Comparison of ENCODE assay signal across 24 mouse cellular contexts in genomic region chr14:23134723-23135122, GRCm38 (mm10).
DNase-seq lines count a peak whose midpoint lies in the region; ATAC-seq and TF ChIP-seq lines count a peak whose summit lies in the region.
"Had no signal": no experiment of that assay in that cellular context is flagged by ENCODE, and none has a peak within 500 bp of the region (broad histone marks: within the 10 kb centered on the region; RNA-seq: fewer than 3 reads in every experiment).

No protein-coding gene starts in this region.

- TF ChIP-seq CTCF in lung, postnatal 0 days (IDR thresholded peaks at IDR 0.05), result no peak

- H3K9me3 ChIP-seq in kidney, embryonic 14.5 days (ENCODE audit: control insufficient read depth, low read length), result no peaks in the 10 kb centered on the region
- no peaks in the 10 kb centered on the region for H3K9me3 ChIP-seq in kidney, embryonic 16.5 days (ENCODE audit: low read length)
- no peaks in the 10 kb centered on the region for H3K9me3 ChIP-seq in lung, embryonic 15.5 days
- no peaks in the 10 kb centered on the region for H3K9me3 ChIP-seq in lung, postnatal 0 days (ENCODE audit: low read length)
- H3K9me3 ChIP-seq: embryonic facial prominence, embryonic 10.5 days; embryonic facial prominence, embryonic 12.5 days; forebrain, embryonic 13.5 days; forebrain, embryonic 15.5 days; G1E had no signal

- no peaks in the 10 kb centered on the region for H3K27me3 ChIP-seq in kidney, embryonic 14.5 days (ENCODE audit: control insufficient read depth, insufficient read depth, low read length)
- no peaks in the 10 kb centered on the region for H3K27me3 ChIP-seq in kidney, embryonic 16.5 days (ENCODE audit: insufficient read depth, low read length)
- H3K27me3 ChIP-seq in lung, embryonic 15.5 days, result no peaks in the 10 kb centered on the region
- H3K27me3 ChIP-seq in lung, postnatal 0 days (replicated peaks; ENCODE audit: insufficient read depth, low read length), result no peaks in the 10 kb centered on the region
- H3K27me3 ChIP-seq: CH12.LX; embryonic facial prominence, embryonic 12.5 days; forebrain, embryonic 13.5 days; forebrain, embryonic 15.5 days; Patski had no signal

- no peak overlapping the region for H3K27ac ChIP-seq in kidney, embryonic 14.5 days (ENCODE audit: low read depth, low read length)
- peak overlapping the region; percentile 59; the same call in 1 of the 2 replicates for H3K27ac ChIP-seq in kidney, embryonic 16.5 days (ENCODE audit: low read length)
- H3K27ac ChIP-seq in lung, embryonic 15.5 days, result peak overlapping the region; percentile 4; the same call in 1 of the 2 replicates
- no peak overlapping the region for H3K27ac ChIP-seq in lung, postnatal 0 days (ENCODE audit: low read length)
- H3K27ac ChIP-seq: embryonic facial prominence, embryonic 10.5 days; embryonic facial prominence, embryonic 12.5 days; forebrain, embryonic 13.5 days; forebrain, embryonic 15.5 days had no signal

- no peak overlapping the region for H3K4me3 ChIP-seq in kidney, embryonic 14.5 days (ENCODE audit: low read length)
- no peak overlapping the region for H3K4me3 ChIP-seq in kidney, embryonic 16.5 days (ENCODE audit: low read length)
- H3K4me3 ChIP-seq in lung, embryonic 15.5 days, result no peak overlapping the region
- no peak overlapping the region for H3K4me3 ChIP-seq in lung, postnatal 0 days (ENCODE audit: low read depth, low read length)
- H3K4me3 ChIP-seq: embryonic facial prominence, embryonic 10.5 days; embryonic facial prominence, embryonic 12.5 days; forebrain, embryonic 13.5 days; forebrain, embryonic 15.5 days had no signal

- no peaks in the 10 kb centered on the region for H3K4me1 ChIP-seq in kidney, embryonic 14.5 days (ENCODE audit: control insufficient read depth, insufficient read depth, low read length)
- peaks cover 4% of the 10 kb centered on the region; the same call in 1 of the 2 replicates for H3K4me1 ChIP-seq in kidney, embryonic 16.5 days (ENCODE audit: insufficient read depth, low read length)
- peaks cover 17% of the 10 kb centered on the region for H3K4me1 ChIP-seq in lung, embryonic 15.5 days
- no peaks in the 10 kb centered on the region for H3K4me1 ChIP-seq in lung, postnatal 0 days (ENCODE audit: insufficient read depth, low read depth, low read length)
- H3K4me1 ChIP-seq: embryonic facial prominence, embryonic 10.5 days; embryonic facial prominence, embryonic 12.5 days; forebrain, embryonic 13.5 days; forebrain, embryonic 15.5 days had no signal

- H3K9ac ChIP-seq in kidney, embryonic 14.5 days (ENCODE audit: low read depth, low read length), result no peak overlapping the region
- H3K9ac ChIP-seq in kidney, embryonic 16.5 days (replicated peaks; ENCODE audit: low read length), result no peak overlapping the region
- no peak overlapping the region for H3K9ac ChIP-seq in lung, embryonic 15.5 days
- no peak overlapping the region for H3K9ac ChIP-seq in lung, postnatal 0 days (replicated peaks; ENCODE audit: low read depth)
- H3K9ac ChIP-seq: embryonic facial prominence, embryonic 12.5 days; forebrain, embryonic 13.5 days; forebrain, embryonic 15.5 days had no signal

- no peak for DNase-seq in kidney, adult 11 months
- no peak for DNase-seq in kidney, postnatal 14 days
- DNase-seq in lung, postnatal 0 days (ENCODE audit: low spot score), result no peak
- DNase-seq: adrenal gland, adult 8-10 months; adrenal gland, postnatal 14 days; adrenal gland, postnatal 36 days; B cell, adult 2 months; cerebellum, adult 11-12 months; cerebellum, adult 2 months; cerebellum, adult 9-10 months; cerebellum, postnatal 10 days; cerebellum, postnatal 25 days had no signal

- H3K4me2 ChIP-seq in kidney, embryonic 14.5 days (replicated peaks; ENCODE audit: low read depth, low read length), result no peak overlapping the region
- H3K4me2 ChIP-seq in kidney, embryonic 16.5 days (replicated peaks; ENCODE audit: low read depth, low read length), result no peak overlapping the region
- no peak overlapping the region for H3K4me2 ChIP-seq in lung, embryonic 15.5 days
- no peak overlapping the region for H3K4me2 ChIP-seq in lung, postnatal 0 days (replicated peaks; ENCODE audit: low read depth, low read length)
- H3K4me2 ChIP-seq: embryonic facial prominence, embryonic 12.5 days; forebrain, embryonic 13.5 days; forebrain, embryonic 15.5 days had no signal

- WGBS in kidney, embryonic 14.5 days, result 63% methylated on average over 2 of the region's 2 CpGs
- WGBS in kidney, embryonic 16.5 days, result 44% methylated on average over 2 of the region's 2 CpGs
- 85% methylated on average over 2 of the region's 2 CpGs for WGBS in lung, embryonic 15.5 days
- WGBS in lung, postnatal 0 days, result 89% methylated on average over 2 of the region's 2 CpGs

- no peaks in the 10 kb centered on the region for H3K36me3 ChIP-seq in kidney, embryonic 14.5 days (ENCODE audit: control insufficient read depth, insufficient read depth, low read length)
- no peaks in the 10 kb centered on the region for H3K36me3 ChIP-seq in kidney, embryonic 16.5 days (ENCODE audit: insufficient read depth, low read length)
- no peaks in the 10 kb centered on the region for H3K36me3 ChIP-seq in lung, embryonic 15.5 days
- no peaks in the 10 kb centered on the region for H3K36me3 ChIP-seq in lung, postnatal 0 days (ENCODE audit: insufficient read depth, low read length)
- H3K36me3 ChIP-seq: embryonic facial prominence, embryonic 10.5 days; embryonic facial prominence, embryonic 12.5 days; forebrain, embryonic 15.5 days; G1E had no signal

- TF ChIP-seq EP300 in lung, postnatal 0 days (IDR thresholded peaks at IDR 0.05), result no peak

- ATAC-seq in kidney, embryonic 14.5 days (ENCODE audit: low FRiP score, low TSS enrichment), result peak; percentile 69; the same call in 1 of the 2 replicates
- ATAC-seq in kidney, embryonic 16.5 days (ENCODE audit: low FRiP score, low TSS enrichment), result peak; percentile 39; the same call in 1 of the 2 replicates
- ATAC-seq in lung, embryonic 15.5 days (ENCODE audit: borderline replicate concordance, extremely low read depth, low FRiP score, low TSS enrichment), result no peak
- ATAC-seq in lung, postnatal 0 days, result no peak
- ATAC-seq: activated CD4-positive, CD25-positive, alpha-beta regulatory T cell, adult 4 months; CD4-positive, CD25-positive, alpha-beta regulatory T cell, adult 4 months; forebrain, embryonic 13.5 days; forebrain, embryonic 15.5 days; Patski had no signal

Comparison
In these comparisons a context has a peak if more than half of its experiments do, and no peak if none do; other contexts are left out.
1. H3K27ac ChIP-seq: peak in kidney, embryonic 16.5 days (single experiment) and lung, embryonic 15.5 days (single experiment); none in kidney, embryonic 14.5 days (single experiment) and lung, postnatal 0 days (single experiment).
2. ATAC-seq: peak in kidney, embryonic 14.5 days (single experiment) and kidney, embryonic 16.5 days (single experiment); none in lung, embryonic 15.5 days (single experiment) and lung, postnatal 0 days (single experiment).